Mouse (Mus musculus): ENCODE data around the gene Cd19.

Gene Cd19

GRCm38 (mm10) chr7:126377278-126378158, 37.2 kb downstream of the Cd19 start, which contains the start of gene Spns1:
Spns1 (minus strand) TSS chr7:126377450.
- peak; percentile 97 for DNase-seq

DNA sequence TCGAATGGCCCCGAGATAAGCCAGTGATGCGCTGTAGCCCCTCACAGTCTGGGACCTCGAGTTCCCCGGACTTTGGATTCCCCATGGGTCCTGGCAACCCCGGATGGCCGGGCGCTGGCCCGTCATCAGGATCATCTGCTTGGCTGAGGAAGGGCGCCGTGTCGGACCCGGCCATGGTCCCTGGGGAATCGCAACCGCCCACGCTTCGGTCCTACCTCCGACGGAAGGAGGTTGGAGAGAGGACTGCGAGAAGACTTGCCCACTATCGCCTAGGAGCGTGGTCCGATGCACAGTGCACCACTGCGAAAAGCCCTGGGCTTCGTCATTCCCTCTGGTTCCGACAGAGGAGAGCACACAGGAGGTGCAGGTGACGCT, 37.8 kb downstream of the Cd19 start:
- DNase-seq: no peak

- DNase-seq: peak in 1 of 2 experiments; percentile 33
These were observed 39.7 kb downstream of the Cd19 start for GRCm38 (mm10) chr7:126375012-126375411.

DNA sequence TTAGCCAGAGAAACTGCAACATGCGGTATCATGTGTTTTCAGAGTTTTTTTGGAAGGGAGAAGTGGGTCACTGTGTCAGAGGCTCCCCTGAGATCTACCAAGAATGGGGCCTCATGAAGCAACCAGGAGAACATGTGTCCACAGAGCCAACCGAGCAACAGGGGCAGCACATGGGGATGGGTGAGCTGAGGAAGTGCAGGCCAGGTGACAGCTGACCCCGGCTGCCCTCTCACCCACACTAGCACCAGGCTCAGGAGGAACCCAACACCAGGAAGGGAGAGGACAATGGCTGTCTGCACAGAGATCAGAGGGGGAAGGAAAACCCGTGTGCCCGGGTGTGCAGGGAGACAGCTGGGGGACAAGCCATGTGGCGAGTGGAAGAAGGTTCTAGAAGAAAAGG, 40.2 kb downstream of the Cd19 start:
- DNase-seq: peak; percentile 49 to 53

GRCm38 (mm10) chr7:126373007-126373406, 41.7 kb downstream of the Cd19 start:
- no peak for DNase-seq

GRCm38 (mm10) chr7:126369393-126369792, 45.3 kb downstream of the Cd19 start, which contains the start of gene Lat:
Lat (minus strand) TSS chr7:126369570.
- peak in 1 of 2 experiments; percentile 40 for DNase-seq

DNA sequence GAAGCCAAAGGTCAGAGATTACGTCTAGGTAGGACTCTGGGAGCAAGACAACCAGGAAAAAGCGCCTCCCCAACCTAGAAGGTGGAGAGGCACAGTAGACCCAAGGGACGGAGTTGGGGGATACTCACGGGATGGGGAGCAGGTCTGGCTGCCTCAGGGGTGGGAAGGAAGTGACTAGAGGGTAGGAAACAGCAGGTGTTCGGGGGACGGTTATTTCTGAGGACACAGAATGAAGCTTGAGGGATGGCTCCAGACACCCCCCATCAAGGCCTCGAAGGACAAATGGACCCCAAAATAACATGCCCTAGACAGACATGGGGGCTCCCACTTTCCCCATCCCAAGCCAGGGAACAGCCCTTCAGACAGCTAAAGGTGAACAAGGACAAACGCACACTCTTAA, 46.3 kb downstream of the Cd19 start:
- DNase-seq: no peak

DNA sequence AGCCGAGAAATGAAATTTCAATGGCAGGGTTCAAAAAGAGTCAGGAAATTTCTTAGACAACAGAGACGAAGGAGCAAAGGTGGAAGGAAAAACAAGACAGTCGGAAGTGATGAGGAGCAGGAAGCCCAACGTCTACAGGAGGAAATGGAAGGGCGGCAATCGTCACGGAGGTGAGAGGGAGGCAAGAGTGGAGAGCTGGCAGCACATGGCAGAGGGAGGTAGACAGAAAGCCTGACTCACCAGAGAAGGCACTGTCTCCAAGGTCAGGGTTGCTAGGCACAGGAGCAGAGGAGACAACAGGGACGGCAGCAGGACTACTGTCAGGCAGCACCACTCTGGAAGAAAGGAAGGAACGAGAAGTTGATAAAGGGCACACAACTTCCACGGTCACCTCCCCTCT, 47.1 kb downstream of the Cd19 start:
- DNase-seq: no peak

DNA sequence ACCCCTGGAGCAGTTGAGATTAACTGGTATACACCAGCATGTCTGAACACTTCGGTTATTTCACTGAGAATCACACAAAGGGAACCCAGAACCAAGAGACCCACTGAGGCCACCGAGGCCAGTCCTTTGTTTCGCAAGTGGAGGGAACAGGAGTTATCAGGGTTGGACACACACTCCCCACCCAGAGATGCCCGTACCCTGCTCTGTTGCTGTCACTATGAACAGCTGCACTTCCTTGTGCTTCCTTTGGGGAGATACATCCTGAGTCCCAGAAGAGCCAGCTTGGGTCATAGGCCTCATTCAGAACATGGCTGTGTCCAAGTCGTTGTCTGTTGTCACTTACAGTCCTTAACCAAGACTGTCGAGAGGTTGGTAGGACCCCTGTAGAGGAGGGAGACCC, 51.7 kb downstream of the Cd19 start:
- DNase-seq: no peak

DNA sequence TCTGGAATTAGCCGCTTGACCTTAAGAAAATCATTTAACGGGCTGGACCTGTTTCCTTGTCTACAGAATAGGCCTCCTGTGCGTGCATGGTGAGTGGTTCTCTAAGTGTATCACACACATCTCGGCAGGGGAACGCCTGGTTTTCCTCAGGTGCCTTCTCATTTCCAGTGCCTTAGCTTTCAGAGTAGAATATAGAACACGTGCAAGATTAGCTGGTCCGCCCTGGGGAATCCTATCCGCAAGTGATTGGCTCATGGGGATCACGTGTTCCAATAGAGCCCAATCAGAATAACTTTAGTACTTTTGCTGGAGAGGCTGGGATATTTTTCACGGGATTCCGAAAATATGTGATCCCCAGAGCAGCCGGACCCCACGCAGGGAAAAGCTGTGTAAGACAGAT, 55.6 kb downstream of the Cd19 start:
- no peak for DNase-seq

Measured in lung, adult 18-20 months (tissue).